Mouse (Mus musculus) retina, postnatal 7 days (tissue): ENCODE measurements around the gene Ankrd6.

ENCODE experiments used
- DNase-seq: peaks from one replicate; pipeline ENCODE4 v3.0.0-alpha.2; 2012; ENCODE audit warnings: low read depth, low spot score

Ankrd6 gene

GRCm38 (mm10) chr4:32789020-32789419 is 161.6 kb downstream of the Ankrd6 start:
- no peak for DNase-seq

GRCm38 (mm10) chr4:32787110-32787509 is 163.5 kb downstream of the Ankrd6 start:
- DNase-seq, result no peak

- no peak for DNase-seq
Observed at GRCm38 (mm10) chr4:32779996-32780395, 170.6 kb downstream of the Ankrd6 start.

- no peak for DNase-seq
Observed at GRCm38 (mm10) chr4:32770284-32770810, 180.3 kb downstream of the Ankrd6 start.

GRCm38 (mm10) chr4:32768046-32768445 is 182.6 kb downstream of the Ankrd6 start:
- no peak for DNase-seq

- DNase-seq, result no peak
Observed at GRCm38 (mm10) chr4:32767471-32767870, 183.2 kb downstream of the Ankrd6 start.

- DNase-seq, result no peak
Observed at GRCm38 (mm10) chr4:32757430-32757829, 193.2 kb downstream of the Ankrd6 start.
